Mouse (Mus musculus): ENCODE measurements around the gene Upk2. TPM values are rescaled to one million over a fixed set of nuclear protein-coding genes. Genes with fewer than 3 reads are reported as not detected.
A peak's percentile ranks its signal among the peaks of the same experiment; 100 is the strongest.

Gene Upk2
- polyA plus RNA-seq, 1 experiment from 2014 or later, result not detected

DNA sequence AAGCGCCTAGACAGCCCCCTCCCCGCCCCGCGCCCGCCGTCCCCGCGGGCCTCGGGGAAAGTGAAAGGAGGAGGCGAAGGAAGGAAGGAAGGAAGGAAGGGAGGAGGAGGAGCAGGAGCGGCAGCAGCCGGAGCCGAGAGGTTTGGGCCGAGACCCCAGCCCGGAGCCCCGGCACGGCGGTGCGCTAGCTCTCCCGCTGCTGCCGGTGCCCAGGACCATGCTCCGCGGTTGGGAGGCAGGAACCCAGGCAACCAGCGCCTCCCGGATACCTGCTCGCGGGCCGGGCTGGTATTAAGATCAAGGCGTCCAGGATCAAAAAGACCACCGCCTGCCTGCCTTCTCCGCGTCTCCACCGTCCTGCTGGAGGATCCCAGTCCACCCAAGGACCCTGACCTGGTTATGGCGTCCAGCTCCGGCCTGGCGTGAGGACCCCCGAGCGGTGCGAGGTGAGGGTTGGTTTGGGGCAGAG lies 28.3 kb upstream of the Upk2 start:
- Histone ChIP-seq H3K27ac (ENCODE audit: low read length) (peak overlapping the region; percentile 95), H3K4me1 (replicated peaks; ENCODE audit: control insufficient read depth, insufficient read depth, low read length) (peaks cover 60% of the 10 kb centered on the region)
- ATAC-seq, result no peak

GRCm38 (mm10) chr9:44482552-44482951 lies 27.8 kb upstream of the Upk2 start, which contains the start of gene Bcl9l:
Bcl9l (plus strand) TSS chr9:44482825.
- under 1% methylated on average over 27 of the region's 31 CpGs for WGBS
- peaks cover 60% of the 10 kb centered on the region for H3K4me1 ChIP-seq (replicated peaks; ENCODE audit: control insufficient read depth, insufficient read depth, low read length)
- ATAC-seq, result peak; percentile 79
- peak within 1 kb of the TSS; percentile 88 for H3K9ac ChIP-seq (replicated peaks; ENCODE audit: low read depth, low read length)
- no peaks in the 10 kb centered on the region for H3K36me3 ChIP-seq (ENCODE audit: control insufficient read depth, insufficient read depth)
- peak within 1 kb of the TSS; percentile 88 for H3K4me2 ChIP-seq (ENCODE audit: low read length)
- peak within 1 kb of the TSS; percentile 73 for H3K4me3 ChIP-seq (replicated peaks; ENCODE audit: low read length)
- peak within 1 kb of the TSS; percentile 95 for H3K27ac ChIP-seq (ENCODE audit: low read length)
- H3K9me3 ChIP-seq (ENCODE audit: control insufficient read depth, low read length), result no peaks in the 10 kb centered on the region
- no peaks in the 10 kb centered on the region for H3K27me3 ChIP-seq (replicated peaks; ENCODE audit: control insufficient read depth, insufficient read depth, low read length)

More for the DNA sequence above, 28.3 kb upstream of the Upk2 start:
- peak overlapping the region; percentile 88 for H3K4me2 ChIP-seq (ENCODE audit: low read length)
- H3K9ac ChIP-seq (replicated peaks; ENCODE audit: low read depth, low read length), result peak overlapping the region; percentile 88
- no peaks in the 10 kb centered on the region for H3K9me3 ChIP-seq (ENCODE audit: control insufficient read depth, low read length)
- no peaks in the 10 kb centered on the region for H3K36me3 ChIP-seq (ENCODE audit: control insufficient read depth, insufficient read depth)
- H3K4me3 ChIP-seq (replicated peaks; ENCODE audit: low read length), result peak overlapping the region; percentile 73
- WGBS, result under 1% methylated on average over 31 of the region's 39 CpGs
- H3K27me3 ChIP-seq (replicated peaks; ENCODE audit: control insufficient read depth, insufficient read depth, low read length), result no peaks in the 10 kb centered on the region

DNA sequence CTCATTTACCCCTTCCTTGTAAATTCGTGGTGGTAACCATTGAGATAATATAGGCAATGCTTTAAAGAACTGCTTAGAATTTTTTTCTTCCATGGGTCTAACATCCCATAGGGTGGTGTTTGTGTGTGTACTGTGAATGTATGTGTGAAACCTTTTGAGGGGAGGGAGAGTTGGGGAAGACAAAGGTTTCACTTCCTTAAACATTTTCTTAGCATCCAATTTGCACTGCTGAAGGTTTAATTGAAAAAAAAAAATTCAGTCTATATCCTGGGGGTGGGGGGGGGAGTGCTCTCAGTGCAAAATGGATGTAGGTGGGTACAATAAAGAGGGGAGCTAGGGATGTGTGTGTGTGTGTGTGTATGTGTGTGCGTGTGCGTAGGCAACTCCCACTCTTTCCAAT lies 27.3 kb upstream of the Upk2 start:
- Histone ChIP-seq H3K27me3 (replicated peaks; ENCODE audit: control insufficient read depth, insufficient read depth, low read length) (no peaks in the 10 kb centered on the region), H3K4me3 (replicated peaks; ENCODE audit: low read length) (peak overlapping the region; percentile 73), H3K9me3 (ENCODE audit: control insufficient read depth, low read length) (no peaks in the 10 kb centered on the region), H3K4me1 (replicated peaks; ENCODE audit: control insufficient read depth, insufficient read depth, low read length) (peaks cover 59% of the 10 kb centered on the region), H3K27ac (ENCODE audit: low read length) (peak overlapping the region; percentile 95), H3K9ac (replicated peaks; ENCODE audit: low read depth, low read length) (peak overlapping the region; percentile 88), H3K36me3 (ENCODE audit: control insufficient read depth, insufficient read depth) (no peaks in the 10 kb centered on the region), H3K4me2 (ENCODE audit: low read length) (peak overlapping the region; percentile 88)
- WGBS, result 5% methylated on average over 3 of the region's 3 CpGs
- ATAC-seq, result no peak

DNA sequence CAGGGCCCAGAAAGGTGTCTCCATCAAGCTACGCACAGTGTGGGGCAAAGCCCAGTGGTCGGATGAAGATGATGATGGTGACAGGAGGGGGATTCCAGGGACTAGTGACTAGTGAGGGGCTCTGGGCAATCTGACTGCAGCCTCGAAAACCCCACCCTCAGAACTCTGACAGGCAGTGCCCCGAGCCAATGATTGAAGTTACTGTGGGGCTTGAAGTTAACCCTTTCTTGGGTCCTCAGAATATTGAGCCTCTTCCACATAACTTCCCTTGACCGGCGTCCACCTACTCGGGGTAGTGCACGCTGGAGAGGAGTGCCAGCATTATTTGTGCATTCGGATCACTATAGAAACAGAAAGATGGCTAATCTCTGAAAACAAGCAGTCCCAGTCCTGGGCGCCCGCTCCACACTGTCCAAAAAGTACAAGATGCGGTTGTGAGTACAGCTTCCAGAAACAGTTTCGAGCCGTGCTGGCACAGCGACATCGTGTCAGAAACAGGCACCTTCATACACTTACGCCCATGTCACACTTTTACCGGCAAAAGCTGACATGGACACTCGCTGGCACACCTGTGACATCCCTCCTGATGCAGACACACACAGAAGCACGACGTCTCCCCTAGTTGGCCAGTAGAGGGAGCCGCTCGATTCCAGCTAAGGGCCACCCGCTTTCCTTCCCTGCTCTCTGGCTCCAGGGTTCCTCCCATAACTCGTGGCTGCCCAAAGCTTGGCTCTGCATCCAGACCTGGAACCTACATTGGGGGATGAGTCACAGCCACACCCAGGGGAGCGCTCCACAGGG lies 25.1 kb upstream of the Upk2 start:
- Histone ChIP-seq H3K4me2 (ENCODE audit: low read length) (peak overlapping the region; percentile 75), H3K4me1 (replicated peaks; ENCODE audit: control insufficient read depth, insufficient read depth, low read length) (peaks cover 36% of the 10 kb centered on the region), H3K27ac (ENCODE audit: low read length) (peak overlapping the region; percentile 98), H3K9ac (replicated peaks; ENCODE audit: low read depth, low read length) (peak overlapping the region; percentile 75), H3K9me3 (ENCODE audit: control insufficient read depth, low read length) (no peaks in the 10 kb centered on the region), H3K36me3 (ENCODE audit: control insufficient read depth, insufficient read depth) (no peaks in the 10 kb centered on the region), H3K4me3 (replicated peaks; ENCODE audit: low read length) (peak overlapping the region; percentile 62), H3K27me3 (replicated peaks; ENCODE audit: control insufficient read depth, insufficient read depth, low read length) (no peaks in the 10 kb centered on the region)
- ATAC-seq, result peak; percentile 64
- WGBS, result under 1% methylated on average over 26 of the region's 26 CpGs

- Histone ChIP-seq H3K4me2 (ENCODE audit: low read length) (peak overlapping the region; percentile 75), H3K4me1 (replicated peaks; ENCODE audit: control insufficient read depth, insufficient read depth, low read length) (peaks cover 29% of the 10 kb centered on the region), H3K27ac (ENCODE audit: low read length) (peak overlapping the region; percentile 98), H3K4me3 (replicated peaks; ENCODE audit: low read length) (peak overlapping the region; percentile 62), H3K9ac (replicated peaks; ENCODE audit: low read depth, low read length) (peak overlapping the region; percentile 75), H3K27me3 (replicated peaks; ENCODE audit: control insufficient read depth, insufficient read depth, low read length) (no peaks in the 10 kb centered on the region), H3K9me3 (ENCODE audit: control insufficient read depth, low read length) (no peaks in the 10 kb centered on the region), H3K36me3 (ENCODE audit: control insufficient read depth, insufficient read depth) (no peaks in the 10 kb centered on the region)
- ATAC-seq, result peak; percentile 51
- WGBS, result under 1% methylated on average over 27 of the region's 29 CpGs
Measured at GRCm38 (mm10) chr9:44478959-44479605, 24.3 kb upstream of the Upk2 start.

GRCm38 (mm10) chr9:44478229-44478921 lies 23.6 kb upstream of the Upk2 start:
- peak overlapping the region; percentile 62 for H3K4me3 ChIP-seq (replicated peaks; ENCODE audit: low read length)
- H3K4me2 ChIP-seq (ENCODE audit: low read length), result peak overlapping the region; percentile 75
- no peaks in the 10 kb centered on the region for H3K36me3 ChIP-seq (ENCODE audit: control insufficient read depth, insufficient read depth)
- peak overlapping the region; percentile 98 for H3K27ac ChIP-seq (ENCODE audit: low read length)
- H3K4me1 ChIP-seq (replicated peaks; ENCODE audit: control insufficient read depth, insufficient read depth, low read length), result peaks cover 25% of the 10 kb centered on the region
- no peaks in the 10 kb centered on the region for H3K9me3 ChIP-seq (ENCODE audit: control insufficient read depth, low read length)
- WGBS, result under 1% methylated on average over 24 of the region's 27 CpGs
- no peaks in the 10 kb centered on the region for H3K27me3 ChIP-seq (replicated peaks; ENCODE audit: control insufficient read depth, insufficient read depth, low read length)
- peak; percentile 41 for ATAC-seq
- H3K9ac ChIP-seq (replicated peaks; ENCODE audit: low read depth, low read length), result peak overlapping the region; percentile 75

- Histone ChIP-seq H3K27me3 (replicated peaks; ENCODE audit: control insufficient read depth, insufficient read depth, low read length) (no peaks in the 10 kb centered on the region), H3K4me1 (replicated peaks; ENCODE audit: control insufficient read depth, insufficient read depth, low read length) (peaks cover 25% of the 10 kb centered on the region), H3K4me3 (replicated peaks; ENCODE audit: low read length) (peak overlapping the region; percentile 62), H3K4me2 (ENCODE audit: low read length) (peak overlapping the region; percentile 75), H3K9ac (replicated peaks; ENCODE audit: low read depth, low read length) (peak overlapping the region; percentile 75), H3K27ac (ENCODE audit: low read length) (peak overlapping the region; percentile 98), H3K9me3 (ENCODE audit: control insufficient read depth, low read length) (no peaks in the 10 kb centered on the region), H3K36me3 (ENCODE audit: control insufficient read depth, insufficient read depth) (no peaks in the 10 kb centered on the region)
- WGBS, result 5% methylated on average over 24 of the region's 24 CpGs
- ATAC-seq, result no peak
Measured at GRCm38 (mm10) chr9:44477339-44478228, 22.8 kb upstream of the Upk2 start.

DNA sequence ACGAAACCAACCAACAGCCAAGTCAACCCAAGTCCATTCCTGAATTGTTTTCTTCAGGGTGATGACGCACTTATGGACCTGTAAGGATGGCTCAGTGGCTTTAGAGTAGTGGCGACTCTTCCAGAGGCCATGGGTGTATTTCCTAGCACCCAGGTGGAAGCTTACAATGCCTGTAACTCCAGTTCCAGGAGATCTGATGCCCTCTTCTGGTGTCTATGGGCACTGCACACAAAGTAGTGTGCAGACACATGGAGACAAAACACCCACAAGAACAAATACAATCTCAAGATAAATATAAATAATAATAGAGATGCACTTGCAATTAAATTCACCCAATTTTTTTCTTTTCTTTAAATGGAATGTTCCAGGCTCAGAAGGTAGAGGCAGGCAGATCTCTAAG lies 21.2 kb upstream of the Upk2 start:
- Histone ChIP-seq H3K27ac (ENCODE audit: low read length) (no peak overlapping the region), H3K4me1 (replicated peaks; ENCODE audit: control insufficient read depth, insufficient read depth, low read length) (peaks cover 17% of the 10 kb centered on the region), H3K9me3 (ENCODE audit: control insufficient read depth, low read length) (no peaks in the 10 kb centered on the region), H3K4me3 (replicated peaks; ENCODE audit: low read length) (no peak overlapping the region), H3K36me3 (ENCODE audit: control insufficient read depth, insufficient read depth) (no peaks in the 10 kb centered on the region), H3K9ac (replicated peaks; ENCODE audit: low read depth, low read length) (no peak overlapping the region), H3K27me3 (replicated peaks; ENCODE audit: control insufficient read depth, insufficient read depth, low read length) (no peaks in the 10 kb centered on the region), H3K4me2 (ENCODE audit: low read length) (no peak overlapping the region)
- WGBS, result 91% methylated on average over 3 of the region's 3 CpGs
- no peak for ATAC-seq

All from forebrain, embryonic 16.5 days (tissue).